Mouse (Mus musculus) heart, adult 2 months (tissue): ENCODE results near the gene Tmx2. TPM values are rescaled to one million over a fixed set of nuclear protein-coding genes. Genes with fewer than 3 reads are reported as not detected.
A peak's percentile ranks its signal among the peaks of the same experiment; 100 is the strongest.

Experiments
- DNase-seq, 2 experiments: peaks; one replicate each; pipeline ENCODE4 v3.0.0; 2021
- H3K27ac ChIP-seq: fragments of 200-600 bp; 2 replicates; pipeline ENCODE4 v1.8.1; 2022
- H3K27me3 ChIP-seq: fragments of 200-500 bp; 2 replicates; pipeline ENCODE4 v1.6.1; 2012; ENCODE audit warnings: mild to moderate bottlenecking, low read length, inconsistent platforms, mixed read lengths; ENCODE audit not compliant: control insufficient read depth, insufficient read depth
- H3K36me3 ChIP-seq: fragments of 200-500 bp; 2 replicates; pipeline ENCODE4 v1.6.1; 2012; ENCODE audit warnings: low read length, inconsistent platforms; ENCODE audit not compliant: control insufficient read depth, insufficient read depth
- H3K4me1 ChIP-seq: fragments of 200-500 bp; 2 replicates; pipeline ENCODE4 v1.6.1; 2011; ENCODE audit warnings: low read length; ENCODE audit not compliant: control insufficient read depth, insufficient read depth
- H3K4me3 ChIP-seq: fragments of 200-600 bp; 2 replicates; pipeline ENCODE4 v1.8.1; 2022
- H3K79me2 ChIP-seq: fragments of 200-500 bp; replicated peaks from 2 replicates; pipeline ENCODE4 v1.6.1; 2012; ENCODE audit warnings: mild to moderate bottlenecking, inconsistent platforms, low read length, moderate library complexity, mixed read lengths; ENCODE audit not compliant: control insufficient read depth, insufficient read depth
- H3K9ac ChIP-seq: fragments of 200-500 bp; 2 replicates; pipeline ENCODE4 v1.6.1; 2012; ENCODE audit warnings: low read depth, mild to moderate bottlenecking, control low read depth, inconsistent platforms, low read length, mixed read lengths
- CTCF ChIP-seq: fragments of 200-600 bp; IDR thresholded peaks from 2 replicates; pipeline ENCODE4 v1.8.1; 2022; ENCODE audit warnings: antibody characterized with exemption, mild to moderate bottlenecking, moderate library complexity
- EP300 ChIP-seq: fragments of 200-500 bp; IDR thresholded peaks from 2 replicates; pipeline ENCODE4 v1.6.1; 2011; ENCODE audit warnings: low read depth, low read length, control low read depth; ENCODE audit not compliant: insufficient read depth
- POLR2A ChIP-seq: fragments of 200-500 bp; IDR thresholded peaks from 2 replicates; pipeline ENCODE4 v1.6.1; 2011; ENCODE audit warnings: mild to moderate bottlenecking, low read depth, low read length, control low read depth; ENCODE audit not compliant: insufficient read depth
- WGBS: fragments of 180-500 bp; shearing (Covaris S2); methylation state at CpG from one replicate; pipeline ENCODE4 v1.1.7; 2018; 5-methylcytosine and 5-hydroxymethylcytosine counted together
- intact Hi-C: fragments of 180-260 bp; cut with DNase I; formaldehyde crosslinking; loops from one replicate; pipeline ENCODE4 v1.15.1; 2025
- polyA plus RNA-seq: library from polyadenylated mRNA; depleted of rRNA; stranded (reverse); fragments of >200 nt; gene quantifications from 2 replicates; pipeline ENCODE4 v1.2.3, GENCODE M21; 2012
- total RNA-seq, 2 experiments: library from RNA; stranded (reverse); gene quantifications; 2 replicates each; pipeline ENCODE4 v1.2.3; 2021

The Tmx2 gene
- total and polyA plus RNA-seq, 3 experiments, result 105 to 148 (median 115) TPM

- peak within 1 kb of the TSS; percentile 85 for H3K27ac ChIP-seq
- peak; percentile 83 to 89 for DNase-seq
- under 1% methylated on average over 15 of the region's 15 CpGs for WGBS
- TF ChIP-seq POLR2A (peak; percentile 98), EP300 (peak; percentile 74; the same call in 1 of the 2 replicates), CTCF (no peak)
- H3K36me3 ChIP-seq, result peaks cover 24% of the 10 kb centered on the region
- peaks cover 7% of the 10 kb centered on the region for H3K4me1 ChIP-seq
- H3K9ac ChIP-seq, result peak within 1 kb of the TSS; percentile 98
- no peaks in the 10 kb centered on the region for H3K27me3 ChIP-seq
- intact Hi-C loops, result loop anchor here (2.0 kb wide), 1 partner anchor 18 kb away; no protein-coding TSS in a partner anchor
- H3K79me2 ChIP-seq, result peaks cover 8% of the 10 kb centered on the region; the same call in 1 of the 2 replicates
- H3K4me3 ChIP-seq, result peak within 1 kb of the TSS; percentile 63
Observed at GRCm38 (mm10) chr2:84650464-84651195, 28.3 kb downstream of the Tmx2 start, which contains the start of gene Ctnnd1. TSS of gene Ctnnd1 (minus strand) at chr2:84650765.

- TF ChIP-seq CTCF (no peak), POLR2A (no peak), EP300 (no peak)
- Histone ChIP-seq H3K4me3 (peak overlapping the region; percentile 63), H3K27ac (peak overlapping the region; percentile 85), H3K27me3 (no peaks in the 10 kb centered on the region), H3K9ac (peak overlapping the region; percentile 68), H3K4me1 (peaks cover 7% of the 10 kb centered on the region), H3K79me2 (peaks cover 8% of the 10 kb centered on the region; the same call in 1 of the 2 replicates), H3K36me3 (peaks cover 30% of the 10 kb centered on the region)
- under 1% methylated on average over 10 of the region's 10 CpGs for WGBS
- peak; percentile 49 to 55 for DNase-seq
- intact Hi-C loops, result loop anchor here (1.0 to 2.0 kb wide), 2 partner anchors 13 to 17 kb away; no protein-coding TSS in a partner anchor
Observed at GRCm38 (mm10) chr2:84649674-84650073, 29.3 kb downstream of the Tmx2 start.

- WGBS, result 6% methylated on average over 6 of the region's 6 CpGs
- Histone ChIP-seq H3K27me3 (no peaks in the 10 kb centered on the region), H3K9ac (peak overlapping the region; percentile 12), H3K27ac (peak overlapping the region; percentile 85), H3K79me2 (peaks cover 8% of the 10 kb centered on the region; the same call in 1 of the 2 replicates), H3K36me3 (peaks cover 40% of the 10 kb centered on the region), H3K4me1 (peaks cover 10% of the 10 kb centered on the region), H3K4me3 (peak overlapping the region; percentile 63)
- DNase-seq, result no peak
- intact Hi-C loops, result no loop called here
- TF ChIP-seq POLR2A (no peak), CTCF (peak; percentile 46)
Observed at GRCm38 (mm10) chr2:84648369-84648768, 30.6 kb downstream of the Tmx2 start.

- DNase-seq, result no peak
- Histone ChIP-seq H3K36me3 (peaks cover 52% of the 10 kb centered on the region), H3K9ac (0 out of 2 replicates have a peak overlapping the region, but pooled peaks have one; percentile 9), H3K79me2 (peaks cover 10% of the 10 kb centered on the region; the same call in 1 of the 2 replicates), H3K27me3 (no peaks in the 10 kb centered on the region), H3K27ac (no peak overlapping the region), H3K4me3 (no peak overlapping the region), H3K4me1 (peaks cover 17% of the 10 kb centered on the region)
- intact Hi-C loops, result no loop called here
- TF ChIP-seq EP300 (no peak), CTCF (no peak), POLR2A (no peak)
- 58% methylated on average over 6 of the region's 6 CpGs for WGBS
Observed at GRCm38 (mm10) chr2:84647051-84647568, 31.8 kb downstream of the Tmx2 start.

- no peak overlapping the region for H3K4me3 ChIP-seq
- H3K4me1 ChIP-seq, result peaks cover 25% of the 10 kb centered on the region
- no peak overlapping the region for H3K27ac ChIP-seq
- peaks cover 14% of the 10 kb centered on the region for H3K79me2 ChIP-seq
- DNase-seq, result no peak
- peaks cover 62% of the 10 kb centered on the region for H3K36me3 ChIP-seq
- no peak overlapping the region for H3K9ac ChIP-seq
- 11% methylated on average over 1 of the region's 1 CpGs for WGBS
- intact Hi-C loops, result no loop called here
- TF ChIP-seq POLR2A (no peak), CTCF (no peak), EP300 (no peak)
- H3K27me3 ChIP-seq, result no peaks in the 10 kb centered on the region
Observed at GRCm38 (mm10) chr2:84646138-84646537, 32.8 kb downstream of the Tmx2 start.

- no peak overlapping the region for H3K9ac ChIP-seq
- H3K36me3 ChIP-seq, result peaks cover 88% of the 10 kb centered on the region
- DNase-seq, result no peak
- peak overlapping the region; percentile 87 for H3K27ac ChIP-seq
- peaks cover 11% of the 10 kb centered on the region for H3K79me2 ChIP-seq
- peaks cover 44% of the 10 kb centered on the region for H3K4me1 ChIP-seq
- intact Hi-C loops, result no loop called here
- no peak for TF ChIP-seq POLR2A
- TF ChIP-seq CTCF, result no peak
- TF ChIP-seq EP300, result no peak
- no peaks in the 10 kb centered on the region for H3K27me3 ChIP-seq
- no peak overlapping the region for H3K4me3 ChIP-seq
Observed at GRCm38 (mm10) chr2:84640833-84641232, 38.1 kb downstream of the Tmx2 start.
